Mouse (Mus musculus) kidney, embryonic 16.5 days (tissue): ENCODE data around the gene 4933414I15Rik. TPM values are rescaled to one million over a fixed set of nuclear protein-coding genes. Genes with fewer than 3 reads are reported as not detected.

Source experiments
- ATAC-seq: fragments of 200-750 bp; cut with Nextera tagmentation; 2 replicates; pipeline ENCODE4 v1.8.0; 2017; ENCODE audit warnings: moderate TSS enrichment; ENCODE audit not compliant: low FRiP score, low TSS enrichment
- H3K27ac ChIP-seq: fragments of 300-500 bp; sonication (generic); 2 replicates; pipeline ENCODE4 v1.5.1; 2014; ENCODE audit warnings: low read length
- H3K27me3 ChIP-seq: fragments of 300-500 bp; sonication (generic); 2 replicates; pipeline ENCODE4 v1.6.1; 2014; ENCODE audit warnings: low read length, control low read depth, mixed read lengths; ENCODE audit not compliant: insufficient read depth
- H3K36me3 ChIP-seq: fragments of 300-500 bp; sonication (generic); 2 replicates; pipeline ENCODE4 v1.6.1; 2014; ENCODE audit warnings: low read length, control low read depth, mixed read lengths; ENCODE audit not compliant: insufficient read depth
- H3K4me1 ChIP-seq: fragments of 300-500 bp; sonication (generic); 2 replicates; pipeline ENCODE4 v1.6.1; 2014; ENCODE audit warnings: low read length, control low read depth, mixed read lengths; ENCODE audit not compliant: insufficient read depth
- H3K4me2 ChIP-seq: fragments of 300-500 bp; sonication (generic); replicated peaks from 2 replicates; pipeline ENCODE4 v1.6.1; 2014; ENCODE audit warnings: low read depth, low read length
- H3K4me3 ChIP-seq: fragments of 300-500 bp; sonication (generic); 2 replicates; pipeline ENCODE4 v1.5.1; 2014; ENCODE audit warnings: mild to moderate bottlenecking, low read length
- H3K9ac ChIP-seq: fragments of 300-500 bp; sonication (generic); replicated peaks from 2 replicates; pipeline ENCODE4 v1.6.1; 2014; ENCODE audit warnings: low read length
- H3K9me3 ChIP-seq: fragments of 300-500 bp; sonication (generic); 2 replicates; pipeline ENCODE4 v1.6.1; 2016; ENCODE audit warnings: low read length, control low read depth
- WGBS: fragments of 180-500 bp; shearing (Covaris S2); extraction: QIAGEN DNeasy Blood & Tissue Kit; methylation state at CpG from one replicate; pipeline ENCODE4 v1.1.7; 2014; 5-methylcytosine and 5-hydroxymethylcytosine counted together
- polyA plus RNA-seq: library from polyadenylated mRNA; unstranded; fragments of >200 nt; fragmentation: Nextera tagmentation; extraction: Ambion mirVana; gene quantifications from 2 replicates; pipeline ENCODE4 v1.2.1, GENCODE M21; 2015

4933414I15Rik gene
- polyA plus RNA-seq, 1 experiment from 2014 or later, result not detected

DNA sequence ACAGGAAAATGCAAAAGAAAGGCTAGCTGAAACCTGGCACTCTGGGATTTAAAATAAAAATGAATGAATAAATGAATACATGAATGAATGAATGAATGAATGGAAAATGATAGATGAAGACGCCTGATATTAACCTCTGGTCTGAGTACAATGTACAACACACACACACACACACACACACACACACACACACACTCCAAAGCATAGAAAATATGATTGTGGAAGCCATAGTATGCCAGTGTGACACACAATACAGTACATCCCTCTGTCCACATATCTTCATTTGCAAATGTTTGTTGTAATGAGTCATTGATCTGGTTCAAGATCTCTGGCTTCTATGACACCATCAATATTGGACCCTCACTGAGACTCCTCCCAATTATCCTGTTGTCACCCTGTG lies 11.5 kb downstream of the 4933414I15Rik start:
- H3K9me3 ChIP-seq, result no peaks in the 10 kb centered on the region
- H3K4me2 ChIP-seq, result peak overlapping the region; percentile 76
- peaks cover 7% of the 10 kb centered on the region; the same call in 1 of the 2 replicates for H3K4me1 ChIP-seq
- 0 out of 2 replicates have a peak, but pooled peaks have one; percentile 32 for ATAC-seq
- H3K9ac ChIP-seq, result no peak overlapping the region
- no peak overlapping the region for H3K27ac ChIP-seq
- WGBS, result 95% methylated on average over 1 of the region's 1 CpGs
- no peaks in the 10 kb centered on the region for H3K36me3 ChIP-seq
- H3K27me3 ChIP-seq, result no peaks in the 10 kb centered on the region
- peak overlapping the region; percentile 75; the same call in 1 of the 2 replicates for H3K4me3 ChIP-seq

- Histone ChIP-seq H3K4me1 (peaks cover 7% of the 10 kb centered on the region; the same call in 1 of the 2 replicates), H3K36me3 (no peaks in the 10 kb centered on the region), H3K9me3 (no peaks in the 10 kb centered on the region), H3K9ac (peak within 1 kb of the TSS; percentile 77), H3K27me3 (no peaks in the 10 kb centered on the region), H3K4me2 (peak within 1 kb of the TSS; percentile 76), H3K4me3 (peak within 1 kb of the TSS; percentile 75), H3K27ac (peak within 1 kb of the TSS; percentile 30; the same call in 1 of the 2 replicates)
- 1% methylated on average over 18 of the region's 18 CpGs for WGBS
- ATAC-seq, result peak; percentile 96
Observed at GRCm38 (mm10) chr11:50931451-50931866, 12.1 kb downstream of the 4933414I15Rik start, which contains the start of gene Zfp354b. TSS of gene Zfp354b (minus strand) at chr11:50931633.

GRCm38 (mm10) chr11:50931021-50931420 lies 12.5 kb downstream of the 4933414I15Rik start:
- Histone ChIP-seq H3K4me1 (peaks cover 7% of the 10 kb centered on the region; the same call in 1 of the 2 replicates), H3K27me3 (no peaks in the 10 kb centered on the region), H3K27ac (peak overlapping the region; percentile 30; the same call in 1 of the 2 replicates), H3K4me2 (peak overlapping the region; percentile 76), H3K9me3 (no peaks in the 10 kb centered on the region), H3K4me3 (peak overlapping the region; percentile 75), H3K9ac (peak overlapping the region; percentile 77), H3K36me3 (no peaks in the 10 kb centered on the region)
- under 1% methylated on average over 16 of the region's 16 CpGs for WGBS
- ATAC-seq, result peak; percentile 52

- no peak for ATAC-seq
- no peaks in the 10 kb centered on the region for H3K36me3 ChIP-seq
- no peaks in the 10 kb centered on the region for H3K9me3 ChIP-seq
- H3K4me1 ChIP-seq, result peaks cover 7% of the 10 kb centered on the region; the same call in 1 of the 2 replicates
- H3K27ac ChIP-seq, result no peak overlapping the region
- H3K4me2 ChIP-seq, result peak overlapping the region; percentile 76
- peak overlapping the region; percentile 75 for H3K4me3 ChIP-seq
- no peaks in the 10 kb centered on the region for H3K27me3 ChIP-seq
- peak overlapping the region; percentile 77 for H3K9ac ChIP-seq
- WGBS, result 14% methylated on average over 14 of the region's 14 CpGs
Observed at GRCm38 (mm10) chr11:50930469-50931014, 13.0 kb downstream of the 4933414I15Rik start.

GRCm38 (mm10) chr11:50915671-50916320 lies 27.8 kb downstream of the 4933414I15Rik start, which contains the start of gene Zfp2:
TSS of gene Zfp2 (minus strand) at chr11:50916165.
- peak; percentile 99 for ATAC-seq
- peak within 1 kb of the TSS; percentile 54 for H3K4me2 ChIP-seq
- H3K9me3 ChIP-seq, result peaks cover 13% of the 10 kb centered on the region
- peak within 1 kb of the TSS; percentile 96 for H3K9ac ChIP-seq
- H3K27ac ChIP-seq, result peak within 1 kb of the TSS; percentile 86
- peak within 1 kb of the TSS; percentile 92 for H3K4me3 ChIP-seq
- under 1% methylated on average over 47 of the region's 47 CpGs for WGBS
- no peaks in the 10 kb centered on the region for H3K27me3 ChIP-seq
- peaks cover 17% of the 10 kb centered on the region for H3K36me3 ChIP-seq
- H3K4me1 ChIP-seq, result no peaks in the 10 kb centered on the region

- no peaks in the 10 kb centered on the region for H3K27me3 ChIP-seq
- 88% methylated on average over 3 of the region's 3 CpGs for WGBS
- peaks cover 29% of the 10 kb centered on the region for H3K36me3 ChIP-seq
- ATAC-seq, result no peak
- no peak overlapping the region for H3K9ac ChIP-seq
- H3K4me2 ChIP-seq, result no peak overlapping the region
- H3K4me3 ChIP-seq, result no peak overlapping the region
- peaks cover 15% of the 10 kb centered on the region for H3K9me3 ChIP-seq
- no peaks in the 10 kb centered on the region for H3K4me1 ChIP-seq
- no peak overlapping the region for H3K27ac ChIP-seq
Observed at GRCm38 (mm10) chr11:50914461-50914860, 29.1 kb downstream of the 4933414I15Rik start.

DNA sequence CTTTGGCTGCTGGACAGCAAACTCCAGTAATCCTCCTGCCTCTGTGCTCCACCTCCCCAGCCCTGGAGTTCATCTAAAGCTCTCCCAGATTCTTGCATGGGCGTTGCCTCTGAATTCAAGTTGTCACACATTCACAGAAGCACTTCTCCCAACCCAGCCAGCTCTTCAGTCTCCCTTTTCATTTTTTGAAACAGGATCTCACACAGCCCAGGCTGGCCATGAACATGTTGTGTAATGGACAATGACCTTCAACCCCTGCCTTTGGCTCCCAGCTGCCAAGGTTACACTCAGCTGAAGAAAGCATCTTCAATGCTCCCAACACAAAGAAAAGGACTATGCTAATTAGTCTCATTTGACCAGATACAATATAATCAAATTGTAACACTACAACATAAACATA lies 30.3 kb downstream of the 4933414I15Rik start:
- Histone ChIP-seq H3K9me3 (peaks cover 15% of the 10 kb centered on the region), H3K9ac (no peak overlapping the region), H3K27me3 (no peaks in the 10 kb centered on the region), H3K4me3 (no peak overlapping the region), H3K36me3 (peaks cover 38% of the 10 kb centered on the region), H3K4me2 (no peak overlapping the region), H3K4me1 (no peaks in the 10 kb centered on the region), H3K27ac (no peak overlapping the region)
- ATAC-seq, result no peak
- WGBS, result 82% methylated on average over 1 of the region's 1 CpGs

DNA sequence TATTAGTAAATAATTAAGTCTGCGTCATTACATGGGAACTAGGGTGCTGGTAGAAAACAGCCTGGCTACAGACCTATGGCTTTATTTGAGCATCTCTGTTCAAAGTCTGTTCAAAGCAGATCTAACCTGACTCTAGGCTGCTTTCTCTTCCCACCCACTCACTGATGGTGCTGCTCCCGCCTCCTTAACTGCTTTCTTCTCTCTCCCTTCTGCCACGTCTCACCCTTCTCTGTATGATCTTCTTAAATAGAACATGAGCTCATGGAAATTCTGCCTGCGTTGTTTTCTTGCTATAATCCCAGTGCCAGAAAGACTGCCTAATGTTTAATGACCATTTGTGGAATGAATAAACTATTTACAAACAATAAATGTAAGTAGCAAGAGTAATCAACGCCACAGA lies 35.4 kb downstream of the 4933414I15Rik start:
- Histone ChIP-seq H3K4me3 (no peak overlapping the region), H3K27me3 (no peaks in the 10 kb centered on the region)
- 87% methylated on average over 5 of the region's 5 CpGs for WGBS

DNA sequence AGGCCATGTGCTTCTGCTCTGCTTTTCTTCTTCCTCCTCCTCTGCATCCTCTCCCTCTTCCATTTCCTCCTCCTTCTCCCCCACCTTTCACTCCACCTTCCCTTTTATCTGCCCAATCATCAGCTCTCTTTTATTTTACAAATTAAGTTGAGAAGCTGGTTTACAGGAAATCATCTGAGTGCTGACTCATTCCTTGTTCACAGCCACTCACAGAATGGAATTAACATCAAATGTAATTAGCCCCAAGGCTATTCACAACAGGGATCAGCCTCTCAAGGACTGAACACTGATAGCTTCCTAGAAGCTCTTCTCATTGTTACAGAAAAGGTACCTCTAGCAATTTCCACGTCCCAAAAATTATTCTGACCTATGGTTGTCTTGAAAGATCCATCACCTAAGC lies 46.2 kb downstream of the 4933414I15Rik start:
- H3K4me3 ChIP-seq, result no peak overlapping the region
- H3K4me2 ChIP-seq, result no peak overlapping the region
- ATAC-seq, result no peak
- WGBS, result 84% methylated on average over 1 of the region's 1 CpGs
- H3K36me3 ChIP-seq, result peaks cover 33% of the 10 kb centered on the region
- H3K4me1 ChIP-seq, result no peaks in the 10 kb centered on the region
- H3K9ac ChIP-seq, result no peak overlapping the region
- no peaks in the 10 kb centered on the region for H3K27me3 ChIP-seq
- no peak overlapping the region for H3K27ac ChIP-seq
- H3K9me3 ChIP-seq, result peaks cover 56% of the 10 kb centered on the region

More for the DNA sequence above, 35.4 kb downstream of the 4933414I15Rik start:
- Histone ChIP-seq H3K9me3 (peaks cover 53% of the 10 kb centered on the region), H3K9ac (no peak overlapping the region), H3K4me2 (no peak overlapping the region), H3K36me3 (peaks cover 81% of the 10 kb centered on the region), H3K27ac (no peak overlapping the region), H3K4me1 (no peaks in the 10 kb centered on the region)
- ATAC-seq, result no peak

- Histone ChIP-seq H3K27ac (no peak overlapping the region), H3K9ac (no peak overlapping the region), H3K4me3 (no peak overlapping the region), H3K27me3 (no peaks in the 10 kb centered on the region), H3K4me2 (no peak overlapping the region), H3K9me3 (peaks cover 18% of the 10 kb centered on the region), H3K4me1 (no peaks in the 10 kb centered on the region; the same call in 1 of the 2 replicates), H3K36me3 (no peaks in the 10 kb centered on the region)
- ATAC-seq, result no peak
- 51% methylated on average over 2 of the region's 2 CpGs for WGBS
Observed at GRCm38 (mm10) chr11:50892441-50892840, 51.1 kb downstream of the 4933414I15Rik start.
